Comparison of ENCODE assay signal across 18 mouse cellular contexts in genomic region chr12:93335520-93335919, GRCm38 (mm10).
"Had no signal": no experiment of that assay in that cellular context is flagged by ENCODE, and none has a peak within 500 bp of the region (broad histone marks: within the 10 kb centered on the region; RNA-seq: fewer than 3 reads in every experiment).

No protein-coding gene starts in this region.

- ATAC-seq: forebrain, embryonic 13.5 days; forebrain, embryonic 14.5 days; forebrain, embryonic 15.5 days; forebrain, embryonic 16.5 days; forebrain, postnatal 0 days had no signal

- DNase-seq: cerebellum, adult 9-11 months; cerebellum, postnatal 10 days; cerebellum, postnatal 14 days; cerebellum, postnatal 25 days; cerebellum, postnatal 36 days; embryo, embryonic 11 days; forebrain, postnatal 0 days; gastrocnemius, adult 2 months; gastrocnemius, postnatal 10 days; gastrocnemius, postnatal 14 days; gastrocnemius, postnatal 25 days; gastrocnemius, postnatal 36 days; heart, adult 18-20 months; heart, adult 2 months had no signal
